Mouse (Mus musculus) layer of hippocampus, postnatal 25 days (tissue): ENCODE data around the gene Tbccd1. TPM values are rescaled to one million over a fixed set of nuclear protein-coding genes. Genes with fewer than 3 reads are reported as not detected.
"Not testable (repeated sequence)": the region's sequence is repeated elsewhere in the genome, so short reads cannot be mapped to it uniquely, and the experiment has no call there.

Source experiments
- DNase-seq, 2 experiments: peaks; one replicate each; pipeline ENCODE4 v3.0.0; 2022; ENCODE audit warnings: mixed read lengths in 2 of 2, low spot score in 1 of 2; ENCODE audit errors: extremely low spot score in 1 of 2
- total RNA-seq, 2 experiments: library from RNA; stranded (reverse); gene quantifications; 2 replicates each; pipeline ENCODE4 v1.2.3; 2021

Gene Tbccd1
- total RNA-seq, 2 experiments from 2014 or later, result 13.7 to 14.6 TPM

DNA sequence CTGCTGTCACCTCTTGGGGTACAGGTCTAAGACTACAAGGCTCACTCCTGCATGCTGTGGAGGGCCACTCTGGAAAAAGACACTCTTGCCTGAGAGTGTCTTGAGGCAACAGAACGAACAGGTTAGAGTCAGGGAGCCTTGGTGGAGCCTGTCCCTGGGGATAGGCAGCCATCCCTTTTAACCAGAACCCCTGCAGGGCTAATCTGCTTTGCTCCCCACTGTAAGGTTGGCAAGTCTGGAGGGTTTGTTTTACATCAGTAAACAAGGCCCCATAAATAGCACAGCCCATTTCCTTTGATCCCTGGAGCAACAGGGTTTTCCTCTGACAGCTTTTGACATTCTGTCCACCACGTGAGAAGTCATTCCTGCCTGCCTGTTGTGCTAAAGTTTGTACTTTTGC is 66.2 kb downstream of the Tbccd1 start:
- no peak for DNase-seq

DNA sequence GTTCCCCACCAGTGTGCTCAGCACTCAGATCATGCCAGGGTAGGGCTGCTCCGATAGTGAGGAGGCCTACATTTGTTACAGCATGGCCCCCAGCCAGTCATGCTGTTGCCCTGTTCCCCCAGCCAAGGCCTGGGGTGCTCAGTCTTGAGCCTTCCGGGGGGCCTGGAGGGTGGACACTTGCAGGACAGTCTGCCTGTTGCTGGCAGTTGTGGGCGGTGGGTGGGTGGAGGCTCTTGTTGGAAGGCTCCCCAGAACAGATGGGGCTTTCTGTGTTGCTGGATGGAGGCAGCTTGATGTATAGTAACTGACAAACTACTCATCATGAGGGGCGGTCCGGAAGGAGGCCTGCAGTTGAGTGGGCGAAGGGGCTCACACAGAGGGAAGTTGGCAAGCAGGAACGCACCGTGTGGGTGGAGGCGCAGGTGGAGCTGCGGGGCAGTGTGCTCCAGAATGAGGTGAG is 67.5 kb downstream of the Tbccd1 start:
- peak; percentile 35 to 50 for DNase-seq

DNA sequence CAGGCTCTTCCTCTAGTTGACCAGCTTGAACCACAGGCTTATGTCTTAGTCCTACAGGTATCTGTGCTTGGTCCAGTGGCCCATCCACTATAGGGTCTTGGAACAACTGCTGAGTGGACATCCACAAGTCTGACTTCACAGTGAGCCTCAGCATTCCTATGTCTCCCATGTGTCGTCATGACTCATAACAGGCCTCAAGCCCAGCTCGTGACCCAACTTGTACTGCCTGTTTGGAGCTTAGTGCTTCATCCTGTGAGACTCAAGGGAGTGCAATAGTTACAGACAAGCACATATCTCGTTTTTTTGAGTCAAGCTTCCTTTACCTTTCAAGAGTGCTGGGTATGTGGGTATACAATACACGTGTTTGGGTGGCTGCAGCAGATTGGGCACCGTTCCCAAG is 74.8 kb downstream of the Tbccd1 start:
- DNase-seq, result no peak

DNA sequence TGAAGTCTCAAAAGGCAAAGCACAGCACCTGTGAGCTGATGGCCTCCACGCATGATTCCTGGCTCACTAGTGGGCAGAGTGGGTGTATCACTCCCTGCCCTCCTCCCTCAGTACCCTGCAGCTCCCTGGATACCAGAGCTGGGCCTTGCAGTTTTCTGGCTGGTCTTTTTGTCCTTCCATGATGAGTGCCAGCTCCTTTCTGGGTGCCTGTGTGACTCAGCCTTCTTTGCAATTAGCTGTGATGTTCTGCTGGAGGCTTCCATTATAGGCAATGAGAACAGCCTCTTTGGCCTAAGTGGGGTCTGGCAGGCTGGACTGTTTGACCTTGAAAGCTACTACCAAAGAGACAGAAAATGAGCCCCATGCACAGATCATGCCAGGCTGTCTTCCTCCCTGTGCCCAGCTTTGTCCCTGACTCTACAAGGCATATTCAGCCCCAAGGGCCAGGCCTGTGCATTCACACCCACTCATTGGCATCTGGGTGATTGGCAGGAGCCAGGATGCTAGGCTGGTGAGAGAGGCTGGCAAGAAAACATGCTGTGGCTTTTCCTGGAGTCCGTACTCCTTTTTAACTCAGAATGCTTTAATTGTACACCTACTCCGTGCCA is 78.1 kb downstream of the Tbccd1 start:
- peak; percentile 23 to 27 for DNase-seq

DNA sequence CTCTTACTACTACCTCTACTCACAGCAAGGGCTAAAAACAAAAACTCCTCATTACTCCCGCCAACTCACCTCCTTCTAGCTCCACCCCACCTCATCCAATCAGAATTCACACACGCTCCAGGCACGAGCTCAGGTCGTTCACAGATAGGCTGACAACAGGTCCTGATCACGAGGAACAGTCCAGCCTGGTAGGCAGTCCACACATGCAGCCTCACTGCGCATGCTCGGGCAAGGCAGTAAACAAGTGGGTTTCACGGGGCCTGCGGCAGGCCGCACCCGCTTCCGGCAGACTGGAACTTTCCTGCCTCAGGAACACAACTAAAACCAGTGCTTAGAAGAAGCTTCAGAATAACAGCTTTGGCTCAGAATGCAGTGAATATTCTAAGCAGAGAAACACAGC is 79.2 kb downstream of the Tbccd1 start:
- not testable (repeated sequence) for DNase-seq

DNA sequence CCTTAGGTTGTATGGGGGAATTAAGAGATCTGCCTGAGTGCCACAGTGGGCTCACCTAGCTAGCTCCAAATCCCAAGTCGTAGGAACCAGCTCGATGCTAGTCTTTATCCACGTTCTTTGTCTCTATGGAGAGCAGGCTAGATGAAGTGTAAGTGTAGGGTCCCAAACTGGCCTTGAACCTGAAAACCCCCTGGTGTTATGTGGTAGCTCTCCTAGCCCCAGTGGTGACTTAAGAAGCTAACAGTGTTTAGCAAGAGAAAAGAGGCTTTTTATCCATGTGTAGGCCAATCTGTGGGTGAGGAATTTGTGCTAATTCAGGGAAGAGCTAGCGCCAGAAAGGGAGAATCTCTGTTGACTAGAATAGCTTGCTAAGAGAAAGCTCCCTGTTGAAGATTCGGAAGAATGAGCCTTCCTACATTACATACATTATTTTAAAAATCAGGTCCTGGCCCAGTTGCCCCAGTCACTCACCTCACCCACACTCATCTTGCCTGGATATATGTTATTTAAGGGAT is 81.9 kb downstream of the Tbccd1 start:
- no peak for DNase-seq

DNA sequence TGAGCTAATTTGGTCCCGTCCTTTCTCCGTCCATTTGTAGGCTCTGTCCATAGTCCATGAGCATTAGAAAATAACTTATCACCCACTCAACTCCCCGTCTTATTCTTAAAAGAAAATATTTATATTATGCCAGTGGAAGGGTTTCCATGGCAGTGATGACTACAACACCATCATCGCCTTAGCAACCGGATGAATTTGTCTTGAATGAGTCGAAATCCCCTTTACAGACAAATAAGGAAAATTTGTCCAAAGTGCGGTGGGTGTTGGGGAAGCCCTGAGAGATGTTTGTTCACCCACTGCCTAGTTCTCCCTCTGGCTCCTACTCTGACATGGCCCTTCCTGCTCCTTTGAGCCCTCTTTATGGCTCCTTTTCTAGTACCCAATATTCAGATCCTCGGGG is 88.8 kb downstream of the Tbccd1 start:
- DNase-seq, result no peak

DNA sequence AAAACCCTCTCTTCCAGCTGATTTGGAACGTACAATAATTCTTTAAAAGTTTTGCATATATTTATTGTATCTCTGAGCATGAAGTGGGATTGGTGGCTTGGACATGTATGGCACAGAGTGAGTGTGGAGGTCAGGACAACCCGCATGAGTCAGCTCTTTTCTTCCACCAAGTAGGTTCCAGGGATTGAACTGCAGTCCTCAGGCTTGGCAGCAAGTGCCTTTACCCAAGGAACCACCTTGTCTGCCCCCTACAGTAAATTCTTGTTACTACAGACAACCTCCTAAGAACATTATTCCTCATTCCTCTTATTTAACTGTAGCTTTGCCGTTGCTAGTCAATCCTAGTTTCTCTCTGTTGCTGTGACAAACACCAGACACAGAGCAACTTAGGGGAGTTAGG is 90.1 kb downstream of the Tbccd1 start:
- DNase-seq, result no peak

DNA sequence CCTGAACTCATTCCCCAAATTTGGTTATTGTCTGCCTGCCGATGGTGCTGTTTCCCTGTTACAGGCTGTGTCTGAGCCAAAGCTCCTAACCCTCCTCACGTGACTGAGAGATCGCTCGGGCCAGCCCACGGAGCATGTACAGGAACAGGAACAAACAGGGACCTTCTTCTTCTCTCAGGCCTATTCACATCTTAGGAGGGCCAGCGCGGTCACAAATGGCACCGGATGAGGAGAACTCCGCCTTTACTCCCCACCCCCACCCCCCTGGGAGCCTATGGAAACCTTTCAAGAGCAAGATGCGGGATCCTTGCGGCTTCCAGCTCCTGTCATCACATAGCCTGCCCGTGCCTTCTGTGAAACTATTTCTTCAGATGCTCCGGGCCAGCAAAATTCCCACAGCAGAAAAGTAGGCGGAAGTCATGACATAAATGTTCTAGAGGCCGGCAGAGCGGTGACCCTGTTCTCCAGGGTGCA is 90.7 kb downstream of the Tbccd1 start:
- no peak for DNase-seq

DNA sequence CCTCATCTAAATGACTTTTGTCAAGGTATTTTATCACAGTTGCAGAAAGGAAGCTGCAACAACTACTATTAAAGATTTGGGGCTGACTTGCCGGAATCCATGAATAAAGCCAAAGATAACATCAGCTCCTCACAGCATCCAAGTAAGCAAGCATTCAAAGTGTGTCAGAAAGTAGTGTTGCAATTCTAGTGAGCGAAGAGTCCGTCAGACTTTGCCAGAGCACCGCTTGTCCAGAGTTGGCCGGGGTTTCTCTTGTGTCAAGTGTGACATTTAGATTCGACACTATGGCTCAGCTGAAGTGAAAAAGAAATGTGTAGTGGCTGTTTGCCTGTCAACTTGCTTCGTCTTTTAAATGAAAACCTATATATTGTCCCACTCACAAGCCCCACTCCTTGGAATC is 91.9 kb downstream of the Tbccd1 start:
- DNase-seq, result no peak

Other genes with a start within 250 kb of the Tbccd1 start
- 100 to 1,000 TPM; 190 to 202 TPM for gene Dgkg, start 200.4 kb downstream of the Tbccd1 start, total RNA-seq
- gene Crygs, start 46.1 kb downstream of the Tbccd1 start, total RNA-seq, result not detected
- 10 to 100 TPM; 71.1 to 71.7 TPM for gene Dnajb11, start 176 bp upstream of the Tbccd1 start, total RNA-seq
- gene Ahsg, start 33.6 kb upstream of the Tbccd1 start, total RNA-seq, result not detected
- under 1 TPM in 1 of 2 experiments, not detected in 1; 0.25 TPM for gene Fetub, start 60.7 kb upstream of the Tbccd1 start, total RNA-seq
- not detected for gene Hrg, start 93.4 kb upstream of the Tbccd1 start, total RNA-seq
- gene Kng2, start 171.8 kb upstream of the Tbccd1 start, total RNA-seq, result not detected
- not detected for gene Kng1, start 200.2 kb upstream of the Tbccd1 start, total RNA-seq
- gene Eif4a2, start 249.8 kb upstream of the Tbccd1 start, total RNA-seq, result 100 to 1,000 TPM; 898 to 914 TPM